Mouse (Mus musculus) layer of hippocampus, postnatal 36 days (tissue): ENCODE data around the gene Ttc9b. TPM values are rescaled to one million over a fixed set of nuclear protein-coding genes. Genes with fewer than 3 reads are reported as not detected.
"Not testable (repeated sequence)": the region's sequence is repeated elsewhere in the genome, so short reads cannot be mapped to it uniquely, and the experiment has no call there.

ENCODE experiments used
- DNase-seq, 2 experiments: peaks; one replicate each; pipeline ENCODE4 v3.0.0; 2022
- total RNA-seq, 2 experiments: library from RNA; stranded (reverse); gene quantifications; 2 replicates each; pipeline ENCODE4 v1.2.3; 2021

The Ttc9b gene
- 10 to 100 TPM; 45.8 to 48.2 TPM for total RNA-seq

DNA sequence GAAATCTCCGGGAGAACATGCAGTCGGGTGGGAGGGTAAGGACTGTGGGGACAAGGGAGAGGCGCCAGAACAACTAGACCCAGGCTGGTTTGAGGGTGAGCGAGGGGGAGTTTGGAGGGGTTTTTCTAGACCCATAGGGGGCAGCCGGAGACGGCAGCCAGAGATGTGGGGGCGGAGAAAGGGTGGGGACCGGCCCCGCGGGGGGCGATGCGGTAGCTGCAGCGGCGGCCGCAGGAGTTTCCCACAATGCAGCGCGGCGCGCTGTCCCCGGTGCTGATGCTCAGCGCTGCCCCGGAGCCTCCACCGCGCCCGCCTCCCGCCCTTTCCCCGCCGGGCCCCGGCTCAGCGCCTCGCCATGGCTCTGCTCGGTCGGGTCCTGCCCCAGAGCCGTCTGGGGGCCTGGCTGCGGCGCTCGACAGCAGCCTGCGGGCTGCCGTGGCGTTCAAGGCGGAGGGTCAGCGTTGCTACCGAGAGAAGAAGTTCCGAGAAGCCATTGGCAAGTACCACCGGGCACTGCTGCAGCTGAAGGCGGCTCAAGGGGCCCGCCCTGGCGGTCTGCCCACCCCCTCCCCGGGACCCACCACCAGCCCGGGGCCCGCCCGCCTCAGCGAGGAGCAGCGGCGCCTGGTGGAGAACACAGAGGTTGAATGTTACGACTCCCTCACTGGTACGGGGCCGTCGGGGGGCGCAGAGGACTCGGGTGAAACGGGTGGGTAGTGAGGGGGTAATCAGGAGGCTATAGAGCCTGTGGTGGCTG, at the start of gene Ttc9b:
TSS of gene Ttc9b (plus strand) at position 235 of the 757 bp plus-strand sequence.
- peak; percentile 77 to 80 for DNase-seq

DNA sequence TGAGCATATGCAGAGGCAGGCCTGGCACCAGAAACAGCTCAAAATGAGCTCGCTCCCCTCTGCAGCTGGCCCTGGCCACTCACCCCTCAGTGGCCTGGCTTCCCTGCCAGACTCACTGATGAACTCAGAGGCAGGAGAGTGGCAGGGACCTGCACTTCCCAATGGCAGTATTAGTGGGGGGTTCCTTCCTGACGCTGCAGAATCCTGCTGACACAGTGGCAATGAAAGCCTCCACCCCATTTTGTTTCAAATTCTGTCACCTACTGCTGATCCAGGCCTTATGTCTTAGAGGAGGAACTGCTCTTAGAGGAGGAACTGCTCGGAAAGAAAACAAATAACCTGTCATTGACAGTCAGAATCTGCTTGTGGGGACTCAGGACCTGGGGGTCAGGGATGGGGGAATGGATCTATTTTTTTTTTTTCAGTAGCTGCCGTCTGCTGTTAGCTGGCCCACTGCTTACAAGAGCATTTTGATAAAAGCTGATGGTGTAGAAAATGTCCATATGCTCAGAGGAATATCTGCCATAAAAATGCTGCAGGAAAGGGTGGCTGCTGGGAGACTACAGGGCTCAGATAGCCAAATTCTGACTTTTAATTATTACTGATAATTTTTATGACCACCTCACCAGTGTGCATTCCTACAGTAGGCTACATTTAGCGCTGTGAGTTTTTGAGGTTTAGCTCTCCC, 48.9 kb upstream of the Ttc9b start:
- no peak for DNase-seq

DNA sequence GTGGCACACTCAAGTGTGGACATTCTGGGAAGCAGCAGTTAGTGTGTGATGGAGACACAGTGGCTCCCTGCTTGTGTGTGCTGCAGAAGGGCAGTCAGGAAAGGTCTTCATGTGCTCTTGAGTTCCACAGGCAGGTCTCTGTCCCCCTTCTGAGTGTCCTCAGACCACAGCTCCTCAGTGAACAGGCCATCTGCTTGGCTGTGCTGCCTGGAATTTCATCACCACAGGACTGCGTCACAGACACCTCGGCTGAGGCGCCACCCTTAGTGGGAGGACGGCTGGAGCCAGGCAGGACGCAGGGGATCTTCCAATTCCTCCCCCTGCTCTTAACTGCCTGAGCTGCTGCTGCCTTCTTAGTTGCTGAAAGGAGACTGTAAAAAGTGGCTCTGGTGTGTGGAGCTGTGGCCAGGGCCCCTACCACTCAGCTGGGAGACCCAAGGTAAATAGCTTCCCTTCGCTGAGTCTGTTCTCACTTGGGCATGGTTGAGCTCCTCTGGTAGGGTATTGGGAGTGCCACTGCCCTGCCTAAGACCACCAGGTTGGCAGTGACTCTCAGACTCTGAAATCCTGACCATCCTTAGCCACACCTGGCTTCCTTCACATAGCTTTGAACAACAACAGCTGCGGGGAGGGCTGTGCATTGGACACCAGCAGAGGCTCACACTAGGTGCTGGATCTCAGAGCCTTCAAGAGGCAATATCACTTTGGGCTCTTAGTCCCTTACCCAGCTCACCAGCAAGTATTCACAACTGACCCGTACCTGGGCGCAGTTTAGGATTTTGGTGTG, 48.0 kb upstream of the Ttc9b start:
- DNase-seq: peak in 1 of 2 experiments; percentile 58

DNA sequence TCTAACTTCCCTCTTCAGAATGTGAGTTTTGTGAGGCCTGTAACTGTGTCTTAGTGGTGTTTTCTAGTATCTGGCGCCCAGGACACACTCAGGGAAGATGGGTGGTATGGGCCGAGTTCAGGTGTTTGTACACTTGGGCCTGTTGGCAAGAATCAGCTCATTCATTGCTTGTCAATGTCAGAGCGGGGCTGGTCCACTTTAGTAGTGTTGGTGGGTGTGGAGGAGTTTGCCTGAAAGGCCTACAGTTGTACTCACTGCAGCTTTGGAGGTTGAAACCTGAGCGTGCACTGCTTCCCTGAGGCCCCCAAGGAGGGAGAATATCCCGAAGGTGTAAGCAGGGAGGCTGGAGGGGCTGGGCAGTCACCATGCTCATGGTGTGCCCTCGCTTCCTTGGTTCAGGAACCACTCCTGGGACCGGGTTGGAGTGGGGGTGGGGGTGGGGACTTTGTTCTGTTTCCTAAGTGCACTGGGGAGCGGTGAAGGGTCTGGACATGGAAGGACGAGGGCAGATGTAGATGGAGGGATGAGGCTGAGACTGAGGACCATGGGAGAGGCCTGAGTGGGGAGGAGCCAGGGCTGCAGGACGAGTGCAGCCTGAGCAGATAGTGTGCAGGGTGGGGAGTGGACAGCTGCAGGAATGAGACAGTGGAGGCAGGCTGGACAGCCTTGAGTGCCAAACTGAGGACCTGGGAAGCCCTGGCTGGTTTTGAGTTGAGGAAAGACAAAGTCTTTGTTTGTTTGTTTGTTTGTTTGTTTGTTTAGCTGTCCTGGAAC, 47.0 kb upstream of the Ttc9b start:
- no peak for DNase-seq

DNA sequence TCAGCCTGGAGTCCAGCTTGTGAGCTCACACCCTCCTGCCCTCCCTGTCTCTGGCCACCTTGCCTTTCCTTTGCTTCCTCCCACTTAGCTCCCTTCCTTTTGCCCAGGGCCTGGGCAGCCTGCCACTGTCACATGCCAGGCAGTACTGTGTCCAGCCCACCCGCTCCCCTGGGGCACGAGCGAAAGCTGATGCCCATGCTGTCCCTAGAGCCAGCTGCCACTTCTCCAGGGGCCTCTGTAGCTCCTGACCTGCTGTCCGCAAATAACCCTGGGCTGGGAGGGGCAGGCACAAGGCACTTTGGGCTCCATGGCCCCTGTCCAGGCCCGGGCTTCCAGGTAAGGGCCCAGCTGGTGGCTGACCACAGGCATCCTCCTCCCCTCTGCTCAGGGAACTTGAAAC, 46.1 kb upstream of the Ttc9b start:
- DNase-seq: peak in 1 of 2 experiments; percentile 66

DNA sequence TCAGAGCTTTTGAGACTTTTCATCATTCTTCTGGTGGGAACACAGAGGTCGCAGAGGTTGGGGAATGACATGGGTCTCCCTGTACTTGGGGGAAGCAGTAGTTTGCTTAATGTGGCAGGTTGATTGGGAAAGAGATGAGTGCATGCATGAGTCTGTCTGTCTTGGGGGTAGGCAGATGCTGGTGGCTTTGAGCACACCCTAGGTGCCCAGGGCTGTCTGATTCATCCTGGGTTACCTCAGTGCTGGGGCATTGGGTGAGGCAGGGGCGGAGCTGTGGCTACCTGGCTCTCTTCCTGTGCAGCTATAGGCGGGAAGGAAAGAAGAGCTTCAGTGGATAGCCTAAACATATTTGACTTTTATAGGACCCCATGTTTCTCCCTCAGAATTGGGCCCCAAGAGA, 45.6 kb upstream of the Ttc9b start:
- no peak for DNase-seq

DNA sequence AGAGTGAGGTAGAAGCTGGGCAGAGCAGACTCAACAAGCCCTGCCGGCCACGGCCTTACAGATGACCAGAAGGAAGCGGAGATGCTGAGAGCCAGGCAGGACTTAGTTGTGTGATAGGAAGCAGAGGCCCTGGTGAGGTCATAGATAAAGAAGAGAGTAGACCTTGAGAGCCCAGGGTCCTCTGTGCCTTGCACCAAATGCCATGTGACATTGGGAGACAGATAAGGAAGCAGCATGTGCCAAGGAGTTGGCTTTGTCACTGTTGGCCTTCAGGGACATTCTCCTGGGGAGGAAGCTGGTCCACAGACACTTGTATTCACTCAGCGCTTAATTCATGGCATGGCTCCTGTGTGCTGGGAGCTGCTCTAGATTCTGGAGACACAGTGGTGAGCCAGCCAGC, 44.4 kb upstream of the Ttc9b start:
- no peak for DNase-seq

DNA sequence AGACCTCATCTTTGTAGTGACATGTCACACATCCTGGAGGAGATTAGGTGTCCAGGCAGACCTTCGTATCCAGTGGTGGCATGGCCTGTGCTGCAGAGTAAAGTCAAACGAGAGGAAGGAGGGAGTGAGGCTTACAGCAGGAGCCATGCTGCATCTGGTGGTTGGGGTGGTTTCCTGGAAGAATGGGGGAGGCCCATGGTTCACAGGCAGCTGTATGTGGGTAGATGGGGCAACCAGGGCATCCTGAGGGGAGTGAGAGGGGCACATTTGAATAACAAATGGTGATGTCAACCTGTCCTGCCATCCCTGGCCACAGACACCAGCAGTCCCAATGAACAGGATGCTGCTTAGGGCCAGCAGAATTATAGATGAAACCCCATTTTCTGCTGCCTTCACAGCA, 44.0 kb upstream of the Ttc9b start:
- DNase-seq: no peak

DNA sequence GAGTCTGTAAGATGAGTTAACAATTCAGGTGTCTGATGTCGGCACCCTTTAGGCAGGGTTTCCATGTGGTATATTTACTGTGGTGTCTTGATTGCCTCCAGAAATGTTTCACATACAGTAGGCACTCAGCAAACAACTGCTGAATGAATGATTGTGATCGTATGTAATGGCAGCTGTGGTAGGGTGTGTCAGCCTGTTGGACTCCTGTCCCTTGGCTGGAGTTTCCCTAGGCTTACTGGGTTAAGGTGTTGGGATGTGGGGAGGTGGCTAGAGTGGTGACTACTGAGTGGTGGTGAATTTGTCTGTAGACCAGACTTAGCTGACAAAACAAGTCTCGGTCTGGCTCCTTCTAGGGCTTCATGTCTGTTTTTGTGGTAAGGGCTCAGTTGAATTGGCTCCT, 43.3 kb upstream of the Ttc9b start:
- no peak for DNase-seq

DNA sequence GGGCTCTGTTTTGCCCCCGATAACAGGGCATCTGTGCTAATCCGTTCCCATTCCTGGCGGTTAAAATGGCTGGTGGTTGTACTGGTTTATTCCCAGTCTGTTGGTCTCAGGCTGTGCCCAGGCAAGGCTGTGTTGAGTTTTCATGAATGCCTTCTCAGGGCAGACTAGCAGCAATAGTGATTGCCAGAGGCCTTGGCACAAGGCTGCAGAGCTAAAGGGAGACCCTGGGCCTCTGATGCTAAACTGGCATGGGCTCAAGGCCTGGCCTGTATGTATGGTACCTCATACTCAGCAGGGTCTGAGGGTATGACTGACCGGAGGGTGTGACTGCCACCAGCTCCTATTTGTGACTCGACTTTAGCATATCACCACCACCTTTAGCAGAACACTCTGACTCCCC, 42.8 kb upstream of the Ttc9b start:
- no peak for DNase-seq

DNA sequence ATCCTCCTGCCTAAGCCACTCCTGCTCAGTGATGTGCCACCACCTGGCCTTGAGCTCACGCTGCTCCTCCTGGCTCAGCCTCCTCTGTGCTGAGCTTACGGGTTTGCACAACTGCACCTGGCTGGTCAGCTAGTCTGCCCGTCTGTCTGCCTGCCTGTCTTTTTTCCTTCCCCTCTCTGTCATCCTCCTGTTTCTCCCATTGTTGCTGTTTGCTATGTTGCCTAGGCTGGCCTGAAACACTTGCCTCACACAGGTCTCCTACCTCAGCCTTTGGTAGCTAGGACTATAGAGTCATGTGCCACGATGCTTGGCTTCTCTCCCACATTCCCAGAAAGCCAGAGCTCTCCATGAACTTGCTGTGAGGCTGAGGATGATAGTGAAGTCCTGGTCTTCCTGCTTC, 40.8 kb upstream of the Ttc9b start:
- DNase-seq: no peak

DNA sequence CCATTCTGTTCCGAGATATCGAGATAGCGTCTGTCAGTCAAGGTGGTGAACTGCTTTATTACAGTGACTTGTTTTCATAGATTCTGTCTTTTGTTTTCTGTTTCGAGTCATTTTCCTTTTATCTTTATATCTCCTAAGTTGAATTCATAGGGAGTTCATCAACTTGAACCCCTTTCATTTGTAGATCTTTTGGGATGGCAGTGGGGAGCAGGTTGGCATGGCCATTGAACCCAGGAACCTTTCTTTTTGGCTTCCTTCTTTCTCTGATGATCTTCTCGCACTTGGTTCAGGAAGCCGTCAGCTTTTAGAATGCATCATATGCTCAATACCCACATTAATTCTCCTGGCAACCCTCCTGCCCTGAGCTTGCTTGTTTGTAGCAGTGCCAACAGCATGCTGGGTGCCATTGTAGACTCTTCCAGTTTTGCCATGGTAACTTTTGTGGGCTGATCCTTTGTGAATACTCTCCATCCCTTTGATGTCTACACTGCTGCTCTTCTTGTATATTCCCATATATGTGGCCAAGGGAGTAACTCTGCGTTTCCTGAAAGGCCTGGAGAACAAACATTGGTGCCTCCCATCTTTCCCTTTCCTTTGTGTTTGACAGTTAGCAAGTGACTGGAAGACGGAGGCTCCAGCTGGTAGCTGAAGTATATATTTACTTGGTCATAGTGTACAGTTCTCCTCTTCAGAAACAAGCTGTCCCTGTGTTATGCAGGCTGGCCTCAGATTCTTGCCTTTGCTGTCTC, 39.8 kb upstream of the Ttc9b start:
- DNase-seq: peak; percentile 66 to 70

DNA sequence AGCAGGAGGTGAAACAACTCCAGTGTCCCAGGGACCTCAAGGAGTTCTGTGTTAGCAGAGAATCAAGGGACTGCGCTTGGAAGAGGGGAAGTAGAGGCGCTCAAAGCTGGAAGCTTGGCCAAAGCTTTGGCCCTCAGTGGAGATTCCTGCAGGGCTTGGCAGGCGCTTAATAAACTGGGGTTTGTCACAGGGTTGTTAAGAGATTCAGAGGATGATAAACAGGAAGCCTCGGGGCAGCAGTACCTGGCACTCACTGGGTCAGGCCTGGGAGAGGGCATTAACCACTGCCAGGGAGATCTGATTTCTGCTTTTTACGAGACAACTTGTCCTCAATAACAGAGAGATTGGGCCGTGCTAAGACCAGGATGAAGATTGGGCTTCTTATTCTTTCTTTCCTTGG, 32.7 kb upstream of the Ttc9b start:
- DNase-seq: no peak

DNA sequence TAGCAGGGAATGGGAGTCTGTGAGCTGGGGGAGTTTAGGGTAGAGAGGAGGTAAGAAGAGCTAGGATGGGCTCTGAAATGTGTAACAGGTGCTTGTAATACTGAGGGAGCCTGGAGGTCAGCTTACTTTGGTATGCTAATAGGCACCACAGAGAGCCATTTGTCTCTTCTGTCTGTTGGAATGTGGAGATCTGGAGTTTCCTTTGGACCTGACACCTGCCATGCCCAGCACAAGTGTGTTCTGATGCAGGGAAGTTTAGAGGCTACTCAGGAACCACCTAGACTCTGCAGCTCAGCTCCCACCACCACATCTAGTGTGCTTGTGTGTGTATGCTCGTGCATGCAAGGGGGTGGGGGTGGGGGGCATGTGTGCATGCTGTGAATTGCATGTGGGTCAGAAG, 31.5 kb upstream of the Ttc9b start:
- DNase-seq: no peak

DNA sequence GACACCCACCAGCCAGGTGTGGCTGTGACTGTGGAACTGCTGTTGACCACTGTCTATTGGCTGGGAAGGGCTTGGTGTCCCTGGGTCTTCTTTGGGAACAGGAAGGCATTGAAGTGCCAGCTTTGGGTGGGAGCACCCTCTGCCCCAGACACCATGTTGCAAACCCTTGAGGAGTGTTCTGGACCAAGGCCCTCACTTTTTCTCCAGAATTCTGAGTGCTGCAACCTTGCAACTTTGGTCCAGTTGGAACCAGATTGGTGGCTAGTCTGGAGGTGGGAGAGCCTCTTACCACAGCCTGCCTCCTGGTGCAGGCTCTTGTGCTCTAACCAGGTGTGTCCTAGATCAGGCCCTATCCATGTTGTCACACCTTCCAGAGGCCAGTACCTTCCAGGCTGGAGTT, 28.7 kb upstream of the Ttc9b start:
- no peak for DNase-seq

DNA sequence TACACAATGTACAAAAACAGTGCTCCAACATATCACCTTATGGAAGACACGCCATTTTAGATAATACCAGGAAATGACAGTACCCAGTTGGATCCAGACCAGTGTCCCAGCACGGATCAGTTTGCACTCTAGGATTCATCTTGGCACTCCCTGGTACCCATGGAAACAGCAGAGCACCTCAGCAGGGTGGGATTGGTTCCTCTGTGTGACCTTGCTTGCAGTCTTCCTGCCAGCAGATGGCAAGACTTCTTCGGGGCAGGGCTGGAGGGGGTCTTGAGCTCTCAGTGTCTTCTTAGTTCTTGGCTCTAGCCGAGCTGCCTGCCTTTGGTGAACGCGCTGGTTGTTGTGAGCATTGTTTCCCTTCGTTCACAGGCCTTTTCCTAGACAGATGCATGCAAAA, 26.0 kb upstream of the Ttc9b start:
- no peak for DNase-seq

DNA sequence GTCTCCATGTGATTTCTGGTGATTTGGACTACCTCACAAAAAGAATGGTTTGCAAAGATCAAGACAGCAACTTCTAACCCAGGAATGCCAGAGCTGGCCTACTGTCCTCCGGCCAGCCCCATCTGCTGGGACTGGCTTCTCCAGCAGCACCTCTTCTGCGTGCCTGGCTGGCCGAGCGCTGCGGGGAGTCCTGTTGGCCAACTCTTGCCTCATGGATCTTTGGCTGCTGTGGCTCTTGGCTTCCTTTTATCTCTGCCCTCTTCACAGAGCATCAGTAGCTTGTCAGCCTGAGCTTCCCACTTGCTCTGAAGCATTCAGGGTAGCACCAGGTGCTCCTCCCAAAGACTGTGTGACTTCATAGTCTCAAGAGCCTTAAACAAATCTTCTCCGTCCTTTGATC, 25.5 kb upstream of the Ttc9b start:
- DNase-seq: no peak

DNA sequence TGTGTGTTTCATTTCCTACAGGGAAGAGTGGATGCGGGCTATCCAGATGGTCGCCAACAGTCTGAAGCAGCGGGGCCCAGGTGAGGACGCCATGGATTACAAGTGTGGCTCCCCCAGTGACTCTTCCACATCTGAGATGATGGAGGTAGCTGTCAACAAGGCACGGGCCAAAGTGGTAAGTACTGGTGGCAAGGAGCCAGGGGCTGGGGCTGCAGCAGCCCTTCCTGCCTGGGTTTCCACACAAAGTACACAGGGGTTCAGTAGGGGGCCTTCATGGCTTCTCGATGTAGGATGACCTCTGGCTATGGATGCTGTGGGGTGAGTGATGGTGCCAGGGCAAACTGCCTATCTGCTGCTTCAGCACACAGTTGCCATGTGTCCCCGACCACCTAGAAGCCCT, 24.9 kb upstream of the Ttc9b start:
- not testable (repeated sequence) for DNase-seq

DNA sequence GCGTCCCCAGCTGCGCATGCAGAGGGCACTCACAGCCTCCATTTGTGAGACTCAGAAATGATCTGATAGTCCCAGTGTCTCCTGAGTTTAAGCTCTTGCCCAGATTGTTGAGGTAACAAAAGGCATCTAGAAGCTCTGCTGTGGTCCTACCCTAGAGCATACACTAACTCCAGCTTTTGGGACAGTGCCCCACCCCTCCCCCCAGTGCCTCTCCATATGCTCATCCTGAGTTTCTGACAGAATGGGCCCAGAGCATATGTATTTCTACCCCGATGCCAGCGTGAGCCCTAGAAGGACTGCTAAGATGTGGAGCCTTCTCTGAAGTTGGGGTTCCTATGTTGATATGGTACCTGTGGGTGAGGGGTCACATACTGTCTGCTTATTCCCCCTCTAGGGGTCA, 22.3 kb upstream of the Ttc9b start:
- DNase-seq: no peak

DNA sequence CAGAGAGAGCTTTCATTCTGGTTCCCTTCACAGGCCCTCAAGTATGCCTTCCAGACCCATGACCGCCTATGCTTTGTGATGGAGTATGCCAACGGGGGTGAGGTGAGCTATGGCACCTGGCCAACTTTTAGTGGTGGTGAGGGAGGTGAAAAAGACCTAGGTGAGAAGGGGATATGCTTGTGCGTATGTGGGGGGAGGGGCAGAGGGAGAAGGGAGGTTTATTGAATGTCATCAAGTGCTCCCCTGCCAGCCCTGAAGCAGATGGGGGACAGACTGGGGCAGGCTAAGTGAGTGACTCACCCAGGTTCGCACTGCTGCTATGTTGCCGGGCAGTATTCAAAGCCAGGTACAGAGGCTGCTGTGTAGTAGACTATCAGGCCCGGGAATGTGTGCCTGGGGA, 20.5 kb upstream of the Ttc9b start:
- DNase-seq: no peak

DNA sequence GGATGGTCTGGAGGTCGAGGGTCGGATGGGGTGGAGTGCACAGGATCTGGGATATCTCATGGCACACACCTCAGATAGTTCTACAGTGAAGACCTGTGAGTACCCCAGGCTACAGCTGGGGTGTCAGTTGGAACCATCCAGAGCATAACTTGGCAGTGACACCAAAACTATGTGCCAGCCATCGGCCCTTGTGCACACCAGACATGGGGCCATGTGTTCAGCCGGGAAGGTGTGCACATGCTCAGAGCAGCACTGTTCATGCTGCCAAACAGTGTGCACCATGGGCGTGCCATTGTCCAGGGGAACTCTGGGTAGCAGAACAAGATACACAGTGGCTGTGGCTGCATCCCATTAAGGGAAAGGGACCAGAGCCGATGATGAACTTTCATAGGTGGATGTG, 19.0 kb upstream of the Ttc9b start:
- DNase-seq: no peak

DNA sequence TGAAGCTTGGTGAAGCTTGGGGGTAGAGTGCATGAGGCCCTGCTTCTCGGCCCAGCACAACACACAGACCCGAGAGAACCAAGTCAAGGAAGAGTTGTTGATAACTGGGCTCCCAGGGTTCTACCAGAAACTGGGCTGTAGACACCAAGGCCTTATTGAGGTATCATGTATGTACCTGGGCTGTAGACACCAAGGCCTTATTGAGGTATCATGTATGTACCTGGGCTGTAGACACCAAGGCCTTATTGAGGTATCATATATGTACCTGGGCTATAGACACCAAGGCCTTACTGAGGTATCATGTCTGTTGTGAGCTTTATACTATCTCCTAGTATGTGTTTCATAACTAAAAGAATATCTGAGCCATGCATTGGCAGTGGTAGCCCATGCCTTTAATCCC, 18.6 kb upstream of the Ttc9b start:
- not testable (repeated sequence) for DNase-seq
